Mouse (Mus musculus) spleen, postnatal 4 days (tissue): ENCODE results near the gene Itga3.

Source experiments
- DNase-seq, 2 experiments: peaks; one replicate each; pipeline ENCODE4 v3.0.0; 2022; ENCODE audit warnings: low spot score in 2 of 2

The Itga3 gene

DNA sequence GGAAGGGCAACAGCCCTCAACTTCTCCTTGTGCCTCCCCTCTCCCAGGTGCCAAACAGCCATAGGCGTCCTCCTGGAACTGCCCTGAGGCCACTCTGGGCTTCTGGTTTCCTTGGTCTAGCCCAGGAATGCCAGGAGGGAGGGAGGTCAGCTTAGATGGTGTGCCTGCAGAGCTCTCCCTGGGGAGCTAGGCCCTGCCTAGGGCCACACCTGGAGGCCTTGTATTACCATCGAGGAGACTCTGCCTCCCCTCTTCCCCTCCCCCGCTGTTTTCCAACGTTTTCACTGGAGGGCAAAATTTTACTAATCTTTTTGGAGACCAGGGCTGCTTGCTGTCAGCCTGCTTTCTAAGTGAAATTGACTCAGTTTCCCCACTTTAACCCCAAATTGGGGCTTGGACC, 70.6 kb downstream of the Itga3 start:
- peak in 1 of 2 experiments; percentile 30 for DNase-seq

DNA sequence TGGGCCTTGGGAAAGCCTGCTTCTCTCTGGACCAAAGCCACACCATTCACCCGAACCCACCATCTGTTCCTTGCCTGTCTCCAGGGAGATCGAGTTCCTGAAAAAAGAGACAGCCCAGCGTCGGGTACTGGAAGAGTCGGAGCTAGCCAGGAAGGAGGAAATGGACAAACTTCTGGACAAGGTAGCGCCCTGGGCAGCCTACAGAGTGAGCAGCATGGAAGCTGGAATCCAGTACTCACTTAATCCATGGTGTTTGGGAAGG, 71.7 kb downstream of the Itga3 start:
- DNase-seq: no peak

DNA sequence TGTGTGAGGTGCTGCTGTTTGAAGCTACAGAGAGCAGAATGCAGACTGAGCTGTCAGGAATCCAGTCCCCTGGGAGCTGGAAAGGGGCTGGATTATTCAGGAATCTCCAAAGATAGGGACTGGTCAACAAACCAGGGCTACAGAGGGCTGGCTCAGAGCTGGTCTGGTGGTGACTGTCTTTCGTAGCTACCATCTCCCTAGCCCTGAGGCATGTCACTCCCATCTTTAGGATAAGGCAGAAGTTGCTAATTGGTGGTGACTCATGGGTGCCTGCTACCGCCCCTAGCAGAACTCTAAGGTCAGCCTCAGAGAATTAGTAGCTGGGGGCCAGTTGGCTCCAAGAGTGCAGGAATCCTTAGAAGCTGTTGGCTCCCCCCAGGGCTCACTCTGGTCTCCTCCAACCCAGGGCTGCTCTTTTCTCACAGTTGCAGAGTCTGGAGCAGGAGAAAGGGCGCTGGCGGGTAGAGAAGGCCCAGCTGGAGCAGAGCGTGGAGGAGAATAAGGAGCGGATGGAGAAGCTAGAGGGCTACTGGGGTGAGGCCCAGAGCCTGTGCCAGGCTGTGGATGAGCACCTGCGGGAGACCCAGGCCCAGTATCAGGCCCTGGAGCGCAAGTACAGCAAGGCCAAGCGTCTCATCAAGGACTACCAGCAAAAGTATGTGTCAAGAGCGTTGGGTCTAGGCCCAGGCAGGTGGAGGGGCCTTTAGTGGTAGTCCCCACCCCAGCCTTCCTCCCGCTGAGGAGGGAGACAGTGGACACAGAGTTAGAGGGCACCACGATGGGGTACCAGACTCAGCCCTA, 72.3 kb downstream of the Itga3 start:
- no peak for DNase-seq

DNA sequence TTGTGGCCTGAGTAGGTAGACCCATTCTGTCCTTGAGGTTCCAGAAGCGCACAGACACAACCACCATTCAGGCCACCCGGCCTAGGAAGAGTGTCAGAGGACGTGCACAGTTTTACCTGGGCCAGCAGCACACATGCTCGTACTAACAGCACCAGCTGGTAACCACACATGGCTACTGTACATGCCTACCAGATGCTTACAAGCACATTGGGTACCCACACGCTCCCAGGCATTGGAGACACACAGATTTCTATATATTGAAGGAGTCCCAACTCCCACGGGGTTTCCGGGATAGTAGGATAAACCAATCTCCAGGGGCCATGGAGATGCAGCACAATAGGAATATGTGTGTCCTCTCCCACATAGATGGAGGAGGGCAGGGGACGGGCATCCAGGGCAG, 73.9 kb downstream of the Itga3 start:
- DNase-seq: no peak

DNA sequence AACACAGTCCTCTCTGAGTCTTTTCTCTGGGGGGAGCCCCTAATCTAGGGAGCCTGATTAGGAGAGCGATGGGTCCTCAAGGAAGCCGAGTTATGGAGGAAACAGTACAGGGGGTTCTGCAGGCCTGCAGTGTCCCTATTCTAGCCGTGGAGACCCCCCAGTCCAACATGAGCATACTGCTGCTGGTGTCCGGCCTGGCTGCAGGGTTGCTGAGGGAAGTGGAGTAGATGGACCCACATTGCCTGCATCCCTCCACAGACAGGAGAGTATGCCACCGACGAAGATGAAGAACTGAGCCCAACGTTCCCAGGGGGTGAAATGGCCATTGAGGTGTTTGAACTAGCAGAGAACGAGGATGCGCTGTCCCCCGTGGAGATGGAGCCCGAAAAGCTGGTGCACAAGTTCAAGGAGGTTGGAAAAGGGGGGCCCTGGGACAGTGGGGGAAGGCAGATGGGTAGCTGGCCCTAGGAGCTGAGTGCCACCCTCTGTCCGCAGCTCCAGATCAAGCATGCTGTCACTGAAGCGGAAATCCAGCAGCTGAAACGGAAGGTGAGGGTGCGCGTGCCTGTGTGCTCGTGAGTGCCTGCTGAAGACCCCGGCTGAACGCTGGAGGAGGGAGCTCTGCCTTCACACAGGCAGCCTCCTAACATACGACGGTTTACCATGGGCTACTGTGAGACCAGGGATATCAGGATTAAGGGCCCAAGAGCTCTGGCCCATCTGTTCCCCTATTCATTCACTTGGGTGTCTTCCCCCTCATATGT, 74.8 kb downstream of the Itga3 start:
- DNase-seq: no peak

DNA sequence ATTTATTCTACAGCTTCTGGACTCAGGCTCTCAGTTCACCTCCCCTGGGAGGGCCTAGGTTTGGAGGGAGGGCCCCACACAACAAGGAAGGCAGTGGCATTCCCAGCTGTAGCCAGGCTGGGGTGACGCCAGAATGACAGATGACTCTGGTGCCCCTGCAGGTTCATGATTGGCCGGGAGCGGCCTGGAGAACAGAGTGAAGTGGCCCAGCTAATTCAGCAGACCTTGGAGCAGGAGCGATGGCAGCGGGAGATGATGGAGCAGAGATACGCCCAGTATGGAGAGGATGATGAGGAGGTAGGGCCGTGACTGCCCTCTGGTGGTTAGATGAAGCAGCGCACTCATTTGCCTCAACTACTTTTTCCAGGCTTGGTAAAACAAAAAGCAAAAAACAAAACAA, 75.5 kb downstream of the Itga3 start:
- DNase-seq: peak; percentile 78 to 88

DNA sequence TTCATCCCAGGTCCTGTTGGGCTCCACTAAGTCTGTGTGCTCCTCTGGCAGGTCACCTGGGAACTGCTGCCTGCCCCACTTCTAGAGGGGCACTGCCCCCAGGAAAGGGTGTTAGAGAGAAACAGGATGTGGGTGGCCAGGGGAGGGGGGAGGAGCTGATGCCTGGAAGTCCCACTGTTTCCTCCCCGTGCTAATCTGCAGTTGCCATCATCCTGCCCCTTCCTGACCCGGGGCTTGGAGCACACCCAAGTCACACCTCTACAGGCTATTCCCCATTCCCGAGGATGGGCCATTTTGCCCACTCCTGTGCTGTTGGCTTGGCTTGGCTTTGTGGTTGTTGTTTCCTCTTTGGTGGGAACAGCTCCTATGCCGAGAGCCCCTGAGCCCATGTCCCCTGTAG, 76.1 kb downstream of the Itga3 start:
- peak; percentile 48 to 73 for DNase-seq

DNA sequence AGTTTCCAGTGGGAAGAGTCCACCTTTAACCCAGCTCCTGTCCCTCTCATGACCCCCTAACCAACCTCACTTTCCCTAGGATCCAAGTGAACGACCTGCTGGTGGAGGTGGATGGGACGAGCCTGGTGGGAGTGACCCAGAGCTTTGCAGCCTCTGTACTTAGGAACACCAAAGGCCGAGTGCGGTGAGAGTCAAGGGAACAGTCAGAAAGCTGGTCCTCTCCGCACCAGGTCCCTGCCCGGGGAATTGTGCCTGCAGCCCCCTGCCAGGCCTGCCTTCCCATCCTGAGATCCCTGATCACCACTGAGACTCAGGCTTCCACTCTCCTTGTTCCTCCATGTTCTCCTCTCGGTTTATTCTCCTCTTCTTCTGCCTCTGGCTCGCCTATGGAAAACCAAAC, 76.5 kb downstream of the Itga3 start:
- no peak for DNase-seq

DNA sequence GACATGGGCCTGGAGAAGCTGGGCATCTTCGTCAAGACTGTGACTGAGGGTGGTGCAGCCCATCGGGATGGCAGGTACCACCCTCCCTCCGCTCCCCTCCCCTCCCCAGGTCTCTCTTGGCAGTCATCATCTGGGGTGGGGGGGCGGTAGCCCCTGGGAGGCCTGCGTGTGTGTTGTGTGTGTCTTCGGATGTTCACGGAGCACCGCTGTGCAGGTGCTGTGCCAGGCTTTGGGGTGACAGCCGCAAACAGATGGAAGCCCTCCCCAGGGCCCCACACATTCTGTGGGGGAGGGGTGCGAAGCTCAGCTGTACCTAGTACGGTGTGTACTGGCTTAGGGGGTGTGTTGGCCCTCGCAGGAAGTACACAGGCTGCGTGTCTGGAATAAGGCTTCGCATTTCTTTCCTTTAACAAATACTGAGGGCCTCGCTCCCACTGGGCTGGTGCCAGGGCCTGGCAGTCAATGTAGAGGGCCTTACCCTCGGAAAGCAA, 78.5 kb downstream of the Itga3 start:
- DNase-seq: peak; percentile 53 to 74

DNA sequence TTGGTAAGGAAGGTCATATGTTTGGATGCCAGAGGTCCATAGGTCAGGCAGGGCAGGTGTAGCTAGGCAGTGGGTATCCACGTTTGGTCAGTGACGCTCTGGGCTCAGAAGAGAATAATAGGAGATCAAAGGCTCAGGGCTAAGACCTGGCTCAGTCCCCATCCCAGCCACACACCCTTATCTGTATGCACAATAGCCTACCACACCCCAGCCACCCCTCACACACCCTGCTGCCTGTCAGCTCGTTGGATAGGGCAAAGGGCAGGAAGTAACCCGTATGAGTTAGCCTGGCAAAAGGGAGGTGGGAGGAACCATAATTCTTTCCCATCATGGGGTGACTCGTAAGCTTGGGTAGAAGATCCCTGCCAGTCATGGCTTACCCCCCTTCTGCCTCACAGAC, 79.0 kb downstream of the Itga3 start:
- DNase-seq: peak; percentile 74 to 77

DNA sequence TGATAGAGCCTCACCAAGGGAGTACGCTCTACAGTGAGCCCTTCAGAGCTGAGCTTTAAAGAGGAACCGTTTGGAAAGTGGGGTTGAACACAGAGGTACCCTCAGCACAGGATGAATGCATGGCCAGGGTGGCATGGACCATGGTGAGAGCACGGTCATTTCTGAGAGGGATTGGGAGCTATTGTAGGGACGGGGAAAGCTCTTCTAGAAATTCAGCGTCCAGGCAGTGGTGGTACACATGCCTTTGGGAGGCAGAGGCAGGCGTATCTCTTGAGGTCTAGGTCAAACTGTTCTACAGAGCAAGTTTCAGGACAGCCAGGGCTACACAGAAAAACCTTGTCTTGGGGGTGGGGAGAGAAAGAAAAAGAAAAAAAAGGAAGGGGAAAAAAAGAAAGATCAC, 79.6 kb downstream of the Itga3 start:
- no peak for DNase-seq

DNA sequence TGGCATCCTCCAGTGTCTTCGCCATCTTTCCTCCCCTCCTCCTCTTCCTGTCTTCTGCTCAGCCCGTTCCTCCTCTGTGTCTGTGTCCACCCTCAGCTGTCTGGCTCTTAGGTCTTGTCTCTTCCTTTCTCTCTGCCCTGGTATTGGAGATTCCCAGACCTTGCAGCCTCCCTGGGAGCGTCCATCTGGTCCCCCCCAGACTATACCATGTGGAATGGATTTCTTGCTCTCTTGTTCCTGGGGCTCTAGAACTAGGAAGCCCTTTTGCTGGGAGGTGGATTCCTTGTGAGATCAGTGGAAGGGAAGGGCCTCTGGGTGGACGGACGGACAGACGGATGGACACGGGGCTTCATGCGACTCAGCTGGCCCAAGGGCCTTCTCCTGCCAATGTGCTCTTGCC, 80.5 kb downstream of the Itga3 start:
- no peak for DNase-seq

DNA sequence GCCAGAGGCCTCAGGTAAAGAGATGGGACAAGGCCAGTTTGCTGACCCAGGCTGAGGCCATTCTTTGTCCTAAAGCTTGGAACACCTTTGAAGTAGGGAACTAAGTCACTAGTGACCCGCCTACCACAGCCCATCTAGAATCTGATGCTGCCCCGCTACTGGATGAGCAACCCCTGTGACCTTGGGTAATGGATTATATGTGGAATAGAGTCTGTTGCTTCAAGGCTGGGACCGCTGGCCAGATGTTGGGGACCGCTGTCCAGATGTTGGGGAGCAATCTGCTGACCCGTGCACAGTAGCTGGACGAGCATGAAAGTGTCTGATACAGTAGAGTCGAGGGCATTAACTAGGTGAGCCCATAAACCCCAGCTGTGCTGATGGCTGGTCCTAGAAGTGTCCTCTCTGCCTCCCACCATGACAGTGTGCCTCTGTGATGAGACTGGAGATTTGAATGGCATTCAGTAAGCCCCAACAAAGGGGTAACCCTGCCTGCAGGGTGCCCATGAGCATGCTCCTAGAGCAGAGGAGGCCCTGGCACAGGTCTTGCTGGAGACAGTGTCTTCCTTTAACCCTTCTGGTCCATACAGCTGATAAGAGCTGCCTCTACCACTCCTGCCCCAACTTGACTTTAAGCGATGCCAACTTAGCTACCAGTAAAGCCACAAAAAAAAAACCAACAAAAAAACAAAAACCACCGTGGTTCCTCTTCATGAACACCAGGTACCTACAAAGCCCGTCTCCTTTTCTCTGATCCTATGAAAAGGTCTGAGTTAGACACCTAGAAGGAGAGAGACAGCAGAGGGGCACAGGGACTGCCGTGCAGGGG, 81.4 kb downstream of the Itga3 start:
- DNase-seq: peak in 1 of 2 experiments; percentile 20
